32 mouse cellular contexts compared by ENCODE assay signal in the genomic region with DNA sequence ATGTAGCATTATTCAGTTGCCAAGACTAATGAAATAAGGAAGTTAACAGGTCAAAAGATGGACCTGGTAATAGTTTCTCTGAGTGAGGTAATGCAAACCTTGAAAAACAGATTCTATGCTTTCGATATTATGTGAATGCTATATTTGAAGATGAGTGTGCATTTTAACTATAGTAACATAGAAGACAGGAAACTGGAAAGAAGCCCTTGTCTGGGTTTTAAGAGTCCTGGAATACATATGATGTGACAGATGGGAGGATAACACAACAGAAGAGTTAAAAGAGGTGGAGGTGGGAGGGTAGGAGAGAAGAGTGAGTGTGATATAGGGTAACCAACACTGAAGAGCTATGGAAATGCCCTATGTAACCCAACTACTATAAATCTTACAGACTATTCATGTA.
"Had no signal": no experiment of that assay in that cellular context is flagged by ENCODE, and none has a peak within 500 bp of the region (broad histone marks: within the 10 kb centered on the region; RNA-seq: fewer than 3 reads in every experiment).

No protein-coding gene starts in this region.

- H3K27me3 ChIP-seq: limb, embryonic 12.5 days; limb, embryonic 13.5 days; limb, embryonic 15.5 days; liver, embryonic 12.5 days; liver, embryonic 13.5 days; liver, embryonic 15.5 days; lung, embryonic 15.5 days; megakaryocyte, embryonic 14.5 days; midbrain, embryonic 12.5 days; midbrain, embryonic 13.5 days; midbrain, embryonic 15.5 days; neural tube, embryonic 12.5 days had no signal

- ATAC-seq: liver, embryonic 12.5 days; liver, postnatal 0 days; lung, postnatal 0 days; midbrain, embryonic 13.5 days; midbrain, embryonic 15.5 days; midbrain, embryonic 16.5 days had no signal

- H3K4me2 ChIP-seq: limb, embryonic 12.5 days; limb, embryonic 13.5 days; limb, embryonic 15.5 days; liver, embryonic 11.5 days; liver, embryonic 12.5 days; liver, embryonic 13.5 days; liver, embryonic 15.5 days; lung, embryonic 14.5 days; lung, embryonic 15.5 days; midbrain, embryonic 11.5 days; midbrain, embryonic 12.5 days; midbrain, embryonic 13.5 days; midbrain, embryonic 15.5 days; neural tube, embryonic 12.5 days had no signal

- H3K36me3 ChIP-seq: limb, embryonic 10.5 days; limb, embryonic 12.5 days; limb, embryonic 13.5 days; limb, embryonic 15.5 days; liver, embryonic 12.5 days; liver, embryonic 13.5 days; liver, embryonic 15.5 days; lung, embryonic 15.5 days; midbrain, embryonic 10.5 days; midbrain, embryonic 12.5 days; midbrain, embryonic 13.5 days; midbrain, embryonic 15.5 days; neural tube, embryonic 12.5 days had no signal

- H3K27ac ChIP-seq: limb, embryonic 10.5 days; limb, embryonic 12.5 days; limb, embryonic 13.5 days; limb, embryonic 15.5 days; liver, embryonic 12.5 days; liver, embryonic 13.5 days; liver, embryonic 14.5 days; liver, embryonic 15.5 days; lung, embryonic 15.5 days; macrophage; midbrain, embryonic 10.5 days; midbrain, embryonic 12.5 days; midbrain, embryonic 13.5 days; midbrain, embryonic 15.5 days; neural tube, embryonic 12.5 days had no signal

- H3K4me3 ChIP-seq: limb, embryonic 10.5 days; limb, embryonic 12.5 days; limb, embryonic 13.5 days; limb, embryonic 15.5 days; liver, embryonic 12.5 days; liver, embryonic 13.5 days; liver, embryonic 15.5 days; lung, embryonic 15.5 days; megakaryocyte, embryonic 14.5 days; midbrain, embryonic 10.5 days; midbrain, embryonic 12.5 days; midbrain, embryonic 13.5 days; midbrain, embryonic 15.5 days; myocyte; neural tube, embryonic 12.5 days had no signal

- DNase-seq: left cerebral cortex, postnatal 4 days; liver; liver, embryonic 13.5 days; liver, postnatal 0 days; lung, adult 18-20 months; lung, adult 2 months; lung, embryonic 14.5 days; lung, postnatal 10 days; lung, postnatal 14 days; lung, postnatal 36 days; lung, postnatal 4 days; midbrain, embryonic 14.5 days had no signal

- H3K9ac ChIP-seq: limb, embryonic 12.5 days; limb, embryonic 13.5 days; limb, embryonic 15.5 days; liver, embryonic 12.5 days; liver, embryonic 13.5 days; liver, embryonic 14.5 days; liver, embryonic 15.5 days; liver, postnatal 0 days; lung, embryonic 14.5 days; lung, embryonic 15.5 days; midbrain, embryonic 12.5 days; midbrain, embryonic 13.5 days; midbrain, embryonic 15.5 days; neural tube, embryonic 12.5 days had no signal

- H3K9me3 ChIP-seq: limb, embryonic 10.5 days; limb, embryonic 12.5 days; limb, embryonic 13.5 days; limb, embryonic 15.5 days; liver, embryonic 12.5 days; liver, embryonic 13.5 days; liver, embryonic 15.5 days; lung, embryonic 15.5 days; megakaryocyte, embryonic 14.5 days; midbrain, embryonic 10.5 days; midbrain, embryonic 12.5 days; midbrain, embryonic 13.5 days; midbrain, embryonic 15.5 days; neural tube, embryonic 12.5 days had no signal

- H3K4me1 ChIP-seq: limb, embryonic 10.5 days; limb, embryonic 12.5 days; limb, embryonic 13.5 days; limb, embryonic 15.5 days; liver, embryonic 12.5 days; liver, embryonic 13.5 days; liver, embryonic 15.5 days; lung, embryonic 15.5 days; megakaryocyte, embryonic 14.5 days; midbrain, embryonic 10.5 days; midbrain, embryonic 12.5 days; midbrain, embryonic 13.5 days; midbrain, embryonic 15.5 days; neural tube, embryonic 12.5 days had no signal
